8 mouse cellular contexts compared by ENCODE assay signal in the genomic region with DNA sequence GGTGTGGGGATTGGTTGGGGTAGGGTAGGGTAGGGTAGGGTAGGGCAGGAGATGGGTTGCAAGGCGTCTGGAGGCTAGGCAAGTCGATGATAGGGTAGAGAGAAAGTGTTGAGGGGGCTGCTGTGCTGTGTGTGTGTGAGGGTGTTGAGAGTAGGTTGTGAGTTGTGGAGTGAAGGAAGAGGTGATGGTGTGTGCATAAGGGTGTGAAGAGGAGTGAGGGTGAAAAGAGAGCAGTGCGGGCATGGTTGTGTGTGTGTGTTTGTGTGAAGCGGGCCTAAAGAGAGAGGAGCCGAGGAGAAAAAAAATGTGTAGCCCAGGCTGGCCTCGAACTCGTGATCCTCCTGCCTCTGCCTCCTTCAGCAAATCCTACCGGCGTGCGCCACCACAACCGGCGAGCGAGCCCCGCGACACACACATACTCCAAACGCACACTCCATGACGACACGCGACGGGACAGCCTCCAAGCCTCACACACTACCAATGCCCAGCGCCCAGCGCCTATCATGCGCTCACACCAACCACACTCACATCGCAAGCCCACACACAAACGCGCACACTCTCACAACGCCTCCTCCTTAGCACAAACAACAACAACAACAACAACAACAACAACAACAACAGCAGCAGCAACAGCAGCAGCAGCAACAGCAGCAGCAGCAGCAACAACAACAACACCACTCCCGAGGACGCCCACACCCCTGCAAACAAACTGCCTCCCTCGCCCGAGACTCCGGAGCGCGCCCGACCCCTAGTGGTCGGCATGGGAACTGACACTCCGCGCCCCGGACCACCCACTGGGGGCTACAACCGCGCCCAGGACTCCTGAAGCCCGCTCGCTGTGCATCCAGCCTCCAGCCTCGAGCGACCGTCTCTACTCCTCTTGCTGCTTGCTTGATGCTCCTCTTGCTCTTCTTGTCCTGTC. TPM values are rescaled to one million over a fixed set of nuclear protein-coding genes. Genes with fewer than 3 reads are reported as not detected.
DNase-seq lines count a peak whose midpoint lies in the region; ATAC-seq and TF ChIP-seq lines count a peak whose summit lies in the region.

No protein-coding gene starts in this region.

- peaks cover 9% of the 10 kb centered on the region; the same call in 1 of the 2 replicates for H3K4me1 ChIP-seq in E14TG2a.4 (replicated peaks; ENCODE audit: low read depth, low read length)
- H3K4me1 ChIP-seq in forebrain, embryonic 12.5 days: no peaks in the 10 kb centered on the region
- no peaks in the 10 kb centered on the region for H3K4me1 ChIP-seq in heart, postnatal 0 days (ENCODE audit: control insufficient read depth, insufficient read depth)
- H3K4me1 ChIP-seq in liver, postnatal 0 days (ENCODE audit: insufficient read depth): peaks cover 3% of the 10 kb centered on the region; the same call in 1 of the 2 replicates
- no peaks in the 10 kb centered on the region for H3K4me1 ChIP-seq in neural tube, embryonic 14.5 days (ENCODE audit: control insufficient read depth, insufficient read depth, low read length)

- peaks cover 26% of the 10 kb centered on the region for H3K27me3 ChIP-seq in E14TG2a.4 (ENCODE audit: insufficient read depth, low read length)
- peaks cover 12% of the 10 kb centered on the region; the same call in 1 of the 2 replicates for H3K27me3 ChIP-seq in forebrain, embryonic 12.5 days
- H3K27me3 ChIP-seq in heart, postnatal 0 days (ENCODE audit: control insufficient read depth, insufficient read depth, low read length): 0 out of 2 replicates have a peak, but pooled peaks cover 3% of the 10 kb centered on the region
- H3K27me3 ChIP-seq in liver, postnatal 0 days (ENCODE audit: insufficient read depth, low read length): no peaks in the 10 kb centered on the region
- H3K27me3 ChIP-seq in neural tube, embryonic 14.5 days (ENCODE audit: control insufficient read depth, insufficient read depth, low read length): no peaks in the 10 kb centered on the region

- H3K36me3 ChIP-seq in E14TG2a.4 (ENCODE audit: insufficient read depth, low read length): no peaks in the 10 kb centered on the region
- no peaks in the 10 kb centered on the region for H3K36me3 ChIP-seq in forebrain, embryonic 12.5 days (replicated peaks)
- no peaks in the 10 kb centered on the region for H3K36me3 ChIP-seq in heart, postnatal 0 days (replicated peaks; ENCODE audit: control insufficient read depth, insufficient read depth, low read length)
- H3K36me3 ChIP-seq in liver, postnatal 0 days (replicated peaks; ENCODE audit: insufficient read depth, low read length): no peaks in the 10 kb centered on the region
- no peaks in the 10 kb centered on the region for H3K36me3 ChIP-seq in neural tube, embryonic 14.5 days (ENCODE audit: control insufficient read depth, insufficient read depth, low read length)

- TF ChIP-seq EP300 in heart, postnatal 0 days (IDR thresholded peaks at IDR 0.05; ENCODE audit: low read depth): no peak
- TF ChIP-seq EP300 in liver, postnatal 0 days (IDR thresholded peaks at IDR 0.05; ENCODE audit: low read depth): no peak

- 3% methylated on average over 44 of the region's 46 CpGs for WGBS in forebrain, embryonic 12.5 days
- WGBS in heart, postnatal 0 days: 2% methylated on average over 45 of the region's 46 CpGs
- 3% methylated on average over 43 of the region's 46 CpGs for WGBS in liver, postnatal 0 days (ENCODE audit: insufficient replicate concordance)
- 2% methylated on average over 46 of the region's 46 CpGs for WGBS in neural tube, embryonic 14.5 days

- peak overlapping the region; percentile 69 for H3K9ac ChIP-seq in forebrain, embryonic 12.5 days
- H3K9ac ChIP-seq in heart, postnatal 0 days (replicated peaks; ENCODE audit: low read depth, low read length): peak overlapping the region; percentile 41
- peak overlapping the region; percentile 65 for H3K9ac ChIP-seq in liver, postnatal 0 days (replicated peaks)
- peak overlapping the region; percentile 33 for H3K9ac ChIP-seq in neural tube, embryonic 14.5 days (replicated peaks; ENCODE audit: low read depth, low read length)

- ATAC-seq in forebrain, embryonic 12.5 days (ENCODE audit: low FRiP score): peak; percentile 98
- peak; percentile 93 for ATAC-seq in heart, postnatal 0 days (ENCODE audit: insufficient read depth, low read depth)
- peak; percentile 95 for ATAC-seq in liver, postnatal 0 days
- ATAC-seq in neural tube, embryonic 14.5 days (ENCODE audit: low read depth): peak; percentile 98

- peak overlapping the region; percentile 58; the same call in 1 of the 2 replicates for H3K27ac ChIP-seq in forebrain, embryonic 12.5 days
- H3K27ac ChIP-seq in heart, postnatal 0 days (ENCODE audit: low read depth): no peak overlapping the region; the same call in 1 of the 2 replicates
- no peak overlapping the region for H3K27ac ChIP-seq in liver, postnatal 0 days (ENCODE audit: low read depth)
- peak overlapping the region; percentile 29 for H3K27ac ChIP-seq in neural tube, embryonic 14.5 days (ENCODE audit: low read depth, low read length)

- TF ChIP-seq CTCF in E14TG2a.4 (conservative IDR thresholded peaks at IDR 0.05; ENCODE audit: low read length): peak; percentile 83
- peak; percentile 93 for TF ChIP-seq CTCF in heart, postnatal 0 days (IDR thresholded peaks at IDR 0.05; ENCODE audit: low read depth)
- peak; percentile 99 for TF ChIP-seq CTCF in liver, postnatal 0 days (IDR thresholded peaks at IDR 0.05; ENCODE audit: low read depth)

- DNase-seq in c-Kit-positive CD71-positive TER-119-positive erythroid progenitor cells, embryonic 14.5 days (ENCODE audit: low spot score): peak; percentile 97
- peak; percentile 76 for DNase-seq in heart, postnatal 0 days (ENCODE audit: low spot score)
- peak; percentile 97 for DNase-seq in kidney, postnatal 4 days
- DNase-seq in liver, postnatal 0 days: peak; percentile 92
- peak; percentile 98 for DNase-seq in testis, postnatal 10 days (ENCODE audit: low spot score)

- peak overlapping the region; percentile 65 for H3K4me2 ChIP-seq in forebrain, embryonic 12.5 days
- H3K4me2 ChIP-seq in heart, postnatal 0 days (ENCODE audit: low read depth, low read length): peak overlapping the region; percentile 80
- H3K4me2 ChIP-seq in liver, postnatal 0 days (ENCODE audit: low read depth, low read length): peak overlapping the region; percentile 91
- H3K4me2 ChIP-seq in neural tube, embryonic 14.5 days (ENCODE audit: low read depth, low read length): peak overlapping the region; percentile 37

- peak overlapping the region; percentile 82 for H3K4me3 ChIP-seq in E14TG2a.4 (replicated peaks; ENCODE audit: low read length)
- H3K4me3 ChIP-seq in forebrain, embryonic 12.5 days (replicated peaks): peak overlapping the region; percentile 65
- H3K4me3 ChIP-seq in heart, postnatal 0 days (ENCODE audit: low read depth, low read length): peak overlapping the region; percentile 61
- H3K4me3 ChIP-seq in liver, postnatal 0 days (ENCODE audit: low read depth, low read length): peak overlapping the region; percentile 69
- H3K4me3 ChIP-seq in neural tube, embryonic 14.5 days (ENCODE audit: low read depth, low read length): peak overlapping the region; percentile 42

- no peaks in the 10 kb centered on the region for H3K9me3 ChIP-seq in E14TG2a.4 (ENCODE audit: low read length)
- H3K9me3 ChIP-seq in forebrain, embryonic 12.5 days: no peaks in the 10 kb centered on the region
- no peaks in the 10 kb centered on the region for H3K9me3 ChIP-seq in heart, postnatal 0 days (replicated peaks; ENCODE audit: control insufficient read depth, low read length)
- no peaks in the 10 kb centered on the region for H3K9me3 ChIP-seq in liver, postnatal 0 days (ENCODE audit: low read length)
- H3K9me3 ChIP-seq in neural tube, embryonic 14.5 days (ENCODE audit: control insufficient read depth, low read length): no peaks in the 10 kb centered on the region

RNA-seq across cellular contexts. Expression of gene Ezh2, which starts 55.6 kb away (rescaled TPM):
- polyA plus RNA-seq in forebrain, embryonic 12.5 days (2016; fragmentation: Nextera tagmentation; extraction: Ambion mirVana): 259 and 267 TPM in 2 replicates
- total RNA-seq in heart, postnatal 0 days (2014; rRNA removed; ENCODE audit: low replicate concordance): 8.6 and 11.9 TPM in 2 replicates
- 25.9 and 26.3 TPM in 2 replicates for polyA plus RNA-seq in heart, postnatal 0 days (2015; fragmentation: Nextera tagmentation; extraction: Ambion mirVana)
- polyA plus RNA-seq in liver, postnatal 0 days (2015; fragmentation: Nextera tagmentation; extraction: Ambion mirVana): 36.5 and 37.2 TPM in 2 replicates
- 56.8 and 64.2 TPM in 2 replicates for polyA plus RNA-seq in neural tube, embryonic 14.5 days (2014; fragmentation: Nextera tagmentation; extraction: Ambion mirVana)

Comparison
In these comparisons a context has a peak if more than half of its experiments do, and no peak if none do; other contexts are left out.
1. H3K27ac ChIP-seq: peak in forebrain, embryonic 12.5 days (single experiment) and neural tube, embryonic 14.5 days (single experiment); none in heart, postnatal 0 days (single experiment) and liver, postnatal 0 days (single experiment).
2. H3K4me2 ChIP-seq: peak in every context shown above with its lines; median percentile 91 in liver, postnatal 0 days; 80 in heart, postnatal 0 days; 65 in forebrain, embryonic 12.5 days; 37 in neural tube, embryonic 14.5 days.
3. Peak in every context shown above with its lines, with median percentiles within 50 percentile points of each other: H3K4me3 ChIP-seq, CTCF ChIP-seq, DNase-seq, ATAC-seq and H3K9ac ChIP-seq.